In genomic region chr14:76067237-76067636, GRCm38 (mm10) we compare ENCODE assay signal across 22 mouse cellular contexts. TPM values are rescaled to one million over a fixed set of nuclear protein-coding genes. Genes with fewer than 3 reads are reported as not detected.
DNase-seq lines count a peak whose midpoint lies in the region; ATAC-seq and TF ChIP-seq lines count a peak whose summit lies in the region.
"Had no signal": no experiment of that assay in that cellular context is flagged by ENCODE, and none has a peak within 500 bp of the region (broad histone marks: within the 10 kb centered on the region; RNA-seq: fewer than 3 reads in every experiment).

No protein-coding gene starts in this region.

- ATAC-seq in hindbrain, embryonic 13.5 days (ENCODE audit: low FRiP score), result no peak
- ATAC-seq in hindbrain, embryonic 16.5 days, result no peak
- ATAC-seq: forebrain, embryonic 14.5 days; forebrain, postnatal 0 days; intestine, embryonic 15.5 days; Patski had no signal

- no peak overlapping the region for H3K4me3 ChIP-seq in hindbrain, embryonic 13.5 days
- H3K4me3 ChIP-seq in hindbrain, embryonic 16.5 days (ENCODE audit: low read length), result no peak overlapping the region
- no peak overlapping the region for H3K4me3 ChIP-seq in layer of hippocampus, adult 2 months
- H3K4me3 ChIP-seq: heart, adult 2 months; heart, embryonic 10.5 days; heart, embryonic 13.5 days; hindbrain, embryonic 12.5 days; intestine, embryonic 15.5 days had no signal

- no peak overlapping the region for H3K4me2 ChIP-seq in hindbrain, embryonic 13.5 days
- H3K4me2 ChIP-seq in hindbrain, embryonic 16.5 days (ENCODE audit: low read length), result no peak overlapping the region
- H3K4me2 ChIP-seq: heart, embryonic 13.5 days; hindbrain, embryonic 12.5 days; intestine, embryonic 15.5 days had no signal

- no peaks in the 10 kb centered on the region for H3K9me3 ChIP-seq in hindbrain, embryonic 13.5 days
- H3K9me3 ChIP-seq in hindbrain, embryonic 16.5 days (ENCODE audit: control insufficient read depth, low read length), result no peaks in the 10 kb centered on the region
- H3K9me3 ChIP-seq: heart, embryonic 10.5 days; heart, embryonic 13.5 days; hindbrain, embryonic 12.5 days; intestine, embryonic 15.5 days had no signal

- peaks cover 15% of the 10 kb centered on the region; the same call in 1 of the 2 replicates for H3K4me1 ChIP-seq in hindbrain, embryonic 13.5 days (replicated peaks)
- no peaks in the 10 kb centered on the region for H3K4me1 ChIP-seq in hindbrain, embryonic 16.5 days (ENCODE audit: control insufficient read depth, insufficient read depth, low read depth, low read length)
- H3K4me1 ChIP-seq: heart, embryonic 10.5 days; heart, embryonic 13.5 days; hindbrain, embryonic 12.5 days; intestine, embryonic 15.5 days had no signal

- no peak for TF ChIP-seq CTCF in layer of hippocampus, adult 2 months (conservative IDR thresholded peaks at IDR 0.05)

- H3K9ac ChIP-seq in hindbrain, embryonic 13.5 days, result no peak overlapping the region
- H3K9ac ChIP-seq in hindbrain, embryonic 16.5 days (ENCODE audit: low read depth, low read length), result no peak overlapping the region
- H3K9ac ChIP-seq: forebrain, postnatal 0 days; heart, embryonic 13.5 days; hindbrain, embryonic 12.5 days; intestine, embryonic 15.5 days had no signal

- no peaks in the 10 kb centered on the region for H3K36me3 ChIP-seq in hindbrain, embryonic 13.5 days
- no peaks in the 10 kb centered on the region for H3K36me3 ChIP-seq in hindbrain, embryonic 16.5 days (ENCODE audit: control insufficient read depth, insufficient read depth, low read length)
- H3K36me3 ChIP-seq: heart, embryonic 10.5 days; heart, embryonic 13.5 days; hindbrain, embryonic 12.5 days; intestine, embryonic 15.5 days had no signal

- WGBS in hindbrain, embryonic 13.5 days, result 47% methylated on average over 1 of the region's 1 CpGs
- WGBS in hindbrain, embryonic 16.5 days, result 55% methylated on average over 1 of the region's 1 CpGs

- H3K27me3 ChIP-seq in hindbrain, embryonic 13.5 days, result no peaks in the 10 kb centered on the region
- H3K27me3 ChIP-seq in hindbrain, embryonic 16.5 days (replicated peaks; ENCODE audit: control insufficient read depth, insufficient read depth, low read length), result no peaks in the 10 kb centered on the region
- H3K27me3 ChIP-seq: heart, embryonic 13.5 days; hindbrain, embryonic 12.5 days; intestine, embryonic 15.5 days had no signal

- DNase-seq in layer of hippocampus, adult 2 months (ENCODE audit: low spot score in 2 of 2), result no peak
- no peak for DNase-seq in layer of hippocampus, postnatal 10 days (ENCODE audit: low spot score in 2 of 2)
- DNase-seq in gonadal fat pad, adult 2 months (ENCODE audit: low read depth), result peak; percentile 75
- DNase-seq in urinary bladder, postnatal 36 days (ENCODE audit: low spot score in 2 of 2), result no peak
- DNase-seq: adrenal gland, postnatal 10 days; adrenal gland, postnatal 36 days; cerebellum, adult 18-20 months; cerebellum, adult 9-10 months; cerebellum, postnatal 14 days; forebrain, postnatal 0 days; gastrocnemius, postnatal 25 days; heart, adult 2 months; heart, postnatal 14 days; heart, postnatal 4 days had no signal

- H3K27ac ChIP-seq in hindbrain, embryonic 13.5 days, result peak overlapping the region; percentile 23; the same call in 1 of the 2 replicates
- H3K27ac ChIP-seq in hindbrain, embryonic 16.5 days (ENCODE audit: low read depth, low read length), result no peak overlapping the region
- H3K27ac ChIP-seq in layer of hippocampus, adult 2 months, result peak overlapping the region; percentile 84
- H3K27ac ChIP-seq: heart, adult 2 months; heart, embryonic 10.5 days; heart, embryonic 13.5 days; intestine, embryonic 15.5 days had no signal

RNA-seq across cellular contexts. Expression of gene Gpalpp1, which starts 43.3 kb away (rescaled TPM):
- polyA plus RNA-seq in hindbrain, embryonic 13.5 days (2015; fragmentation: Nextera tagmentation; extraction: Ambion mirVana), result 12.7 and 13.2 TPM in 2 replicates
- 9.6 and 12.4 TPM in 2 replicates for polyA plus RNA-seq in hindbrain, embryonic 16.5 days (2015; fragmentation: Nextera tagmentation; extraction: Ambion mirVana)
- 10 to 100 TPM; 25.2 to 25.7 TPM for total RNA-seq in layer of hippocampus, adult 2 months (2021)
- total RNA-seq in layer of hippocampus, postnatal 10 days (2021), result 10 to 100 TPM; 19.3 to 21.1 TPM
- 6.7 and 7.1 TPM in 2 replicates for polyA plus RNA-seq in gonadal fat pad, adult 2 months (2012; rRNA removed)

RNA-seq across cellular contexts. Expression of gene Nufip1, which starts 43.5 kb away (rescaled TPM):
- 14.7 and 15.6 TPM in 2 replicates for polyA plus RNA-seq in hindbrain, embryonic 13.5 days (2015; fragmentation: Nextera tagmentation; extraction: Ambion mirVana)
- 12.4 and 13.2 TPM in 2 replicates for polyA plus RNA-seq in hindbrain, embryonic 16.5 days (2015; fragmentation: Nextera tagmentation; extraction: Ambion mirVana)
- 1 to 10 TPM; 9.7 to 9.9 TPM for total RNA-seq in layer of hippocampus, adult 2 months (2021)
- total RNA-seq in layer of hippocampus, postnatal 10 days (2021), result 1 to 10 TPM; 8.4 to 8.6 TPM
- 2.6 and 2.9 TPM in 2 replicates for polyA plus RNA-seq in gonadal fat pad, adult 2 months (2012; rRNA removed)

RNA-seq across cellular contexts. Expression of gene Gtf2f2, which starts 56.6 kb away (rescaled TPM):
- polyA plus RNA-seq in hindbrain, embryonic 13.5 days (2015; fragmentation: Nextera tagmentation; extraction: Ambion mirVana), result 38.9 and 43.3 TPM in 2 replicates
- polyA plus RNA-seq in hindbrain, embryonic 16.5 days (2015; fragmentation: Nextera tagmentation; extraction: Ambion mirVana), result 33.2 and 34.1 TPM in 2 replicates
- total RNA-seq in layer of hippocampus, adult 2 months (2021), result 10 to 100 TPM; 19.3 to 22.8 TPM
- 10 to 100 TPM; 26.7 to 27.0 TPM for total RNA-seq in layer of hippocampus, postnatal 10 days (2021)
- polyA plus RNA-seq in gonadal fat pad, adult 2 months (2012; rRNA removed), result 3.1 and 4.6 TPM in 2 replicates
